ENCODE assay signal across 8 mouse cellular contexts in the genomic region with DNA sequence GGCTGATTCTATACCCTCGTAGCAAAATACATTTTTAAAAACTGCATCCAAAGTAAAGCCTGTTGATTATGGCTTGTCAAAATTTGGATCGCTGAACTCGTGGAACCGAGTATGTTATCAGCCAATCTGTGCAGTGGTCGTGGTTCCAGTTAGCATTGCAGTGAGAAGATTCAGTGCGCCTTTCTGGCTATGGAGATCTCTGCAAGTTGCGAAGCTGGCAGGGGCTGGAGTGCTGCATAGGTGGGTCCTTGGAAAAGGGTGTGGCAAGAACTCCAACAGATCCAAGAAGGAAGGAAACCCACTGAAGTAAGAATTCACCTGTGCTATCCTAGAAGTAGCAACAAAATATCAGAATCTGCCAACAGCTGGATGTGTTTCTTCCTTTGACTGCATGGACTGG. TPM values are rescaled to one million over a fixed set of nuclear protein-coding genes. Genes with fewer than 3 reads are reported as not detected.
DNase-seq lines count a peak whose midpoint lies in the region; ATAC-seq and TF ChIP-seq lines count a peak whose summit lies in the region.

No protein-coding gene starts in this region.

- WGBS in heart, embryonic 12.5 days, result 8% methylated on average over 7 of the region's 7 CpGs
- 6% methylated on average over 7 of the region's 7 CpGs for WGBS in limb, embryonic 13.5 days
- WGBS in neural tube, embryonic 13.5 days, result 8% methylated on average over 7 of the region's 7 CpGs

- 0 out of 2 replicates have a peak, but pooled peaks cover 4% of the 10 kb centered on the region for H3K27me3 ChIP-seq in heart, embryonic 12.5 days (replicated peaks)
- 0 out of 2 replicates have a peak, but pooled peaks cover 1% of the 10 kb centered on the region for H3K27me3 ChIP-seq in limb, embryonic 13.5 days
- no peaks in the 10 kb centered on the region for H3K27me3 ChIP-seq in neural tube, embryonic 13.5 days

- ATAC-seq in heart, embryonic 12.5 days (ENCODE audit: insufficient number of reproducible peaks, low FRiP score), result no peak
- no peak for ATAC-seq in limb, embryonic 13.5 days (ENCODE audit: low FRiP score, low read depth)
- peak; percentile 10; the same call in 1 of the 2 replicates for ATAC-seq in neural tube, embryonic 13.5 days (ENCODE audit: low read depth)

- TF ChIP-seq POLR2A in bone marrow macrophage, adult 2 months (IDR thresholded peaks at IDR 0.05; ENCODE audit: borderline replicate concordance, low read depth, low read length), result no peak

- H3K4me1 ChIP-seq in bone marrow macrophage, adult 2 months (ENCODE audit: control insufficient read depth, insufficient read depth, low read length), result peaks cover 5% of the 10 kb centered on the region; the same call in 1 of the 2 replicates
- peaks cover 9% of the 10 kb centered on the region for H3K4me1 ChIP-seq in heart, embryonic 12.5 days (replicated peaks)
- H3K4me1 ChIP-seq in limb, embryonic 13.5 days, result peaks cover 11% of the 10 kb centered on the region
- H3K4me1 ChIP-seq in neural tube, embryonic 13.5 days (replicated peaks), result peaks cover 10% of the 10 kb centered on the region

- peak; percentile 18 for DNase-seq in kidney, adult 11 months
- no peak for DNase-seq in kidney, adult 18-20 months
- no peak for DNase-seq in layer of hippocampus, postnatal 36 days
- no peak for DNase-seq in urinary bladder, adult 18-20 months (ENCODE audit: low spot score in 2 of 2)

- TF ChIP-seq CTCF in bone marrow macrophage, adult 2 months (IDR thresholded peaks at IDR 0.05; ENCODE audit: low read depth, low read length), result no peak

- no peaks in the 10 kb centered on the region for H3K9me3 ChIP-seq in heart, embryonic 12.5 days (replicated peaks)
- no peaks in the 10 kb centered on the region for H3K9me3 ChIP-seq in limb, embryonic 13.5 days
- no peaks in the 10 kb centered on the region for H3K9me3 ChIP-seq in neural tube, embryonic 13.5 days

- peak overlapping the region; percentile 99 for H3K9ac ChIP-seq in heart, embryonic 12.5 days
- H3K9ac ChIP-seq in limb, embryonic 13.5 days, result peak overlapping the region; percentile 98
- H3K9ac ChIP-seq in neural tube, embryonic 13.5 days, result peak overlapping the region; percentile 93

- H3K4me3 ChIP-seq in bone marrow macrophage, adult 2 months (ENCODE audit: insufficient read depth, low read length), result peak overlapping the region; percentile 79
- H3K4me3 ChIP-seq in heart, embryonic 12.5 days, result peak overlapping the region; percentile 77
- peak overlapping the region; percentile 90 for H3K4me3 ChIP-seq in limb, embryonic 13.5 days
- H3K4me3 ChIP-seq in neural tube, embryonic 13.5 days, result peak overlapping the region; percentile 85

- no peak overlapping the region for H3K27ac ChIP-seq in bone marrow macrophage, adult 2 months (ENCODE audit: insufficient read depth, low read depth, low read length)
- no peak overlapping the region; the same call in 1 of the 2 replicates for H3K27ac ChIP-seq in heart, embryonic 12.5 days (ENCODE audit: poor library complexity, severe bottlenecking)
- H3K27ac ChIP-seq in limb, embryonic 13.5 days, result no peak overlapping the region; the same call in 1 of the 2 replicates
- peak overlapping the region; percentile 97; the same call in 1 of the 2 replicates for H3K27ac ChIP-seq in neural tube, embryonic 13.5 days (replicated peaks)

- peak overlapping the region; percentile 73 for H3K4me2 ChIP-seq in heart, embryonic 12.5 days
- H3K4me2 ChIP-seq in limb, embryonic 13.5 days (replicated peaks), result peak overlapping the region; percentile 68
- H3K4me2 ChIP-seq in neural tube, embryonic 13.5 days, result peak overlapping the region; percentile 64

- H3K36me3 ChIP-seq in heart, embryonic 12.5 days, result peaks cover 11% of the 10 kb centered on the region
- peaks cover 11% of the 10 kb centered on the region for H3K36me3 ChIP-seq in limb, embryonic 13.5 days
- H3K36me3 ChIP-seq in neural tube, embryonic 13.5 days, result peaks cover 10% of the 10 kb centered on the region

RNA-seq across cellular contexts. Expression of gene Hmgxb4, which starts 1.4 kb away (rescaled TPM):
- polyA plus RNA-seq in bone marrow macrophage, adult 2 months (2012; ENCODE audit: insufficient read depth, insufficient read length, missing spikeins), result 21.9 and 24.1 TPM in 2 replicates
- 23.8 and 28.4 TPM in 2 replicates for polyA plus RNA-seq in heart, embryonic 12.5 days (2016; fragmentation: Nextera tagmentation; extraction: Ambion mirVana)
- polyA plus RNA-seq in limb, embryonic 13.5 days (2015; fragmentation: Nextera tagmentation; extraction: Ambion mirVana), result 46.8 and 48.6 TPM in 2 replicates
- 32.2 and 35.7 TPM in 2 replicates for polyA plus RNA-seq in neural tube, embryonic 13.5 days (2015; fragmentation: Nextera tagmentation; extraction: Ambion mirVana)
- total RNA-seq in layer of hippocampus, postnatal 36 days (2021), result 10 to 100 TPM; 24.5 to 26.3 TPM

RNA-seq across cellular contexts. Expression of gene Tom1, which starts 39.0 kb away (rescaled TPM):
- 43.3 and 44.6 TPM in 2 replicates for polyA plus RNA-seq in bone marrow macrophage, adult 2 months (2012; ENCODE audit: insufficient read depth, insufficient read length, missing spikeins)
- polyA plus RNA-seq in heart, embryonic 12.5 days (2016; fragmentation: Nextera tagmentation; extraction: Ambion mirVana), result 39.3 and 39.8 TPM in 2 replicates
- 31.8 and 34.5 TPM in 2 replicates for polyA plus RNA-seq in limb, embryonic 13.5 days (2015; fragmentation: Nextera tagmentation; extraction: Ambion mirVana)
- polyA plus RNA-seq in neural tube, embryonic 13.5 days (2015; fragmentation: Nextera tagmentation; extraction: Ambion mirVana), result 28.9 and 36.4 TPM in 2 replicates
- total RNA-seq in layer of hippocampus, postnatal 36 days (2021), result 10 to 100 TPM; 34.4 to 39.8 TPM
